Mouse (Mus musculus) heart, embryonic 15.5 days (tissue): ENCODE results near the gene Prex1. TPM values are rescaled to one million over a fixed set of nuclear protein-coding genes. Genes with fewer than 3 reads are reported as not detected.

Experiments
- ATAC-seq: fragments of 200-750 bp; cut with Nextera tagmentation; replicated peaks from 2 replicates; pipeline ENCODE4 v1.8.0; 2017; ENCODE audit warnings: low read depth, moderate TSS enrichment; ENCODE audit not compliant: insufficient number of reproducible peaks, insufficient read depth, low FRiP score
- H3K27ac ChIP-seq: fragments of 300-500 bp; sonication (generic); 2 replicates; pipeline ENCODE4 v1.5.1; 2015; ENCODE audit warnings: mild to moderate bottlenecking, inconsistent platforms
- H3K27me3 ChIP-seq: fragments of 300-500 bp; sonication (generic); 2 replicates; pipeline ENCODE4 v1.6.1; 2015; ENCODE audit warnings: inconsistent platforms
- H3K36me3 ChIP-seq: fragments of 300-500 bp; sonication (generic); 2 replicates; pipeline ENCODE4 v1.6.1; 2015; ENCODE audit warnings: mild to moderate bottlenecking, inconsistent platforms
- H3K4me1 ChIP-seq: fragments of 300-500 bp; sonication (generic); replicated peaks from 2 replicates; pipeline ENCODE4 v1.6.1; 2015; ENCODE audit warnings: inconsistent platforms
- H3K4me2 ChIP-seq: fragments of 300-500 bp; sonication (generic); 2 replicates; pipeline ENCODE4 v1.6.1; 2015; ENCODE audit warnings: inconsistent platforms, mild to moderate bottlenecking, moderate library complexity
- H3K4me3 ChIP-seq: fragments of 300-500 bp; sonication (generic); 2 replicates; pipeline ENCODE4 v1.5.1; 2015; ENCODE audit warnings: mild to moderate bottlenecking, inconsistent platforms
- H3K9ac ChIP-seq: fragments of 300-500 bp; sonication (generic); 2 replicates; pipeline ENCODE4 v1.6.1; 2015; ENCODE audit warnings: mild to moderate bottlenecking, inconsistent platforms
- H3K9me3 ChIP-seq: fragments of 300-500 bp; sonication (generic); replicated peaks from 2 replicates; pipeline ENCODE4 v1.6.1; 2016; ENCODE audit warnings: inconsistent platforms
- WGBS: fragments of 180-500 bp; shearing (Covaris S2); methylation state at CpG from one replicate; pipeline ENCODE4 v1.1.7; 2015; ENCODE audit warnings: mixed read lengths; 5-methylcytosine and 5-hydroxymethylcytosine counted together
- polyA plus RNA-seq: library from polyadenylated mRNA; unstranded; fragments of >200 nt; fragmentation: Nextera tagmentation; extraction: Ambion mirVana; gene quantifications from 2 replicates; pipeline ENCODE4 v1.2.1, GENCODE M21; 2015

Gene Prex1
- polyA plus RNA-seq, 1 experiment from 2014 or later, result 6.1 TPM

DNA sequence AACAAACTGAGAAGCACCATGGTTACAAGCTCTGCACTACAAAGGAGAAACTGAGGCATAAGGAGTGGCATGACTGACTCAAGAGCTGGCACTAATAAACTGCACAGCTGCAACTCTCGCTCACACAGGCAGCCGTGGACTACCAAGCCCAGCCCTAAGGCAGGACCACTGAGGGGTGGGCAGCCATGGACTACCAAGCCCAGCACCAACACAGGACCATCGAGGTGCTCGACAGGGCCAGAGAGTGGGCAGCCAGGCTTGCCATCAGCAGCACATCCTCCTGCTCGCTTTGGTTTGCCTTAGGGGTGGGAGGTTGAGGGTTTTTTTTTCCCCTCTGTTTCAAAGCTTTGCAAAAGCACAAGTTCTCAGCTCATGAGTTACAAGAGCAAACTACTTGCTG is 82.4 kb downstream of the Prex1 start:
- H3K9ac ChIP-seq, result no peak overlapping the region
- 0 out of 2 replicates have a peak overlapping the region, but pooled peaks have one; percentile 18 for H3K27ac ChIP-seq
- WGBS, result 86% methylated on average over 5 of the region's 5 CpGs
- no peaks in the 10 kb centered on the region for H3K36me3 ChIP-seq
- no peak overlapping the region for H3K4me2 ChIP-seq
- no peak for ATAC-seq
- H3K27me3 ChIP-seq, result no peaks in the 10 kb centered on the region
- H3K4me3 ChIP-seq, result no peak overlapping the region
- 0 out of 2 replicates have a peak, but pooled peaks cover 8% of the 10 kb centered on the region for H3K4me1 ChIP-seq
- no peaks in the 10 kb centered on the region for H3K9me3 ChIP-seq

DNA sequence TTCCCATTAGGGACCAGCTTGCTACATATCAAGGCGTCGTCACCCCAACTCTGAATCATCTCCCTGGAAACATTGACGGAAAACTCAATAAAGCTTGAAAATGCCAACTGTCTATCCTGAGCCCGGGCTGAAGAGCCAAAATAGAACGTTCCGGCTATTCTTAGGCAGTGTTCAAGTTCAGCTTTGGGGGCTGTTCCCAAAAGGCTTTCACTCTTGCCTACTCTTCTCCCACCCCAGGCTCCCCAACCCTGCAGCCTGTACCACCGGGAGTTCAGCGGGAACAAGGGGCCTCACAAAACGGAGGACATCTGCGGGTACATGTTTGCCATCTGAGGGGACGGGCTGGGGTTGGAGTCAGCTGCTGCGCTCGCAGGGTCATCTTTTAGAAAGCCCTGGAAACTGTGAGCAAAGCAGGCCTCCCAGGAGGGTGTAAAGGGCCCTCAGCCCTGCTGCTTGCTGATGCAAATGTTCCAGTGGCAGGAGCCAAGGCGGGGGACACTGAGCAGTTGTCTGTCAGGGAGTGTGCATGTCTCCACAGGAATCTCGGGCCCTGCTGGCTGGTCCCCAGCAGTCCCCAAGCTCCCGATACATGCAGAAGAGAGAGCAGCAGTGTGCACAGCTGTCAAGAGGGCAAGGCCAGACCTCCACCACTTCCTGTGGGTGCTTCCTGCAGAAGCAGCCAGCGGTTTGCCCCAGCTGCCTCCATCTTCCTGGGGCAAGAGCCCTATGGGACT is 83.5 kb downstream of the Prex1 start:
- Histone ChIP-seq H3K36me3 (no peaks in the 10 kb centered on the region), H3K9me3 (no peaks in the 10 kb centered on the region), H3K9ac (no peak overlapping the region), H3K4me3 (no peak overlapping the region), H3K4me1 (0 out of 2 replicates have a peak, but pooled peaks cover 8% of the 10 kb centered on the region), H3K27ac (peak overlapping the region; percentile 18; the same call in 1 of the 2 replicates), H3K4me2 (no peak overlapping the region), H3K27me3 (no peaks in the 10 kb centered on the region)
- no peak for ATAC-seq
- 80% methylated on average over 17 of the region's 17 CpGs for WGBS

DNA sequence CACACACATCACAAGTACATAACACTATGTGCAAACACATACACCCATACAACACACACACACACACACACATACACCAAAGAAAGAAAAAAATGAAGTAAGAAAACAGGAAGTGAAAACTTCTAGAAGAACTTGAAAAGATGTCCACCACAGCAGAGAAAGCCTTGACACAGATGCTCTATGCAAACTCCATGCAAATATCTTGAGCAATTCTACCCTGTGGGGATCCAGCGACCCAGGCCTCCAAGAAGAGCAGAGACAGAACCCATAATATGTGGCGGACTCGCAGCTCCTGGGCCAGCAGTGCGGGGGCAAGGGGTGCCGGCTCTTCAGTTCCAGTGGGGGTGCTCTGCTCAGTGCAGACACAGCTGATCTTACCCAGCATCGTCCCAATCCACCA is 86.1 kb downstream of the Prex1 start:
- Histone ChIP-seq H3K4me3 (no peak overlapping the region), H3K4me2 (no peak overlapping the region), H3K27me3 (no peaks in the 10 kb centered on the region), H3K36me3 (no peaks in the 10 kb centered on the region), H3K9ac (no peak overlapping the region), H3K4me1 (peaks cover 18% of the 10 kb centered on the region), H3K27ac (no peak overlapping the region), H3K9me3 (no peaks in the 10 kb centered on the region)
- no peak for ATAC-seq
- 79% methylated on average over 6 of the region's 6 CpGs for WGBS

DNA sequence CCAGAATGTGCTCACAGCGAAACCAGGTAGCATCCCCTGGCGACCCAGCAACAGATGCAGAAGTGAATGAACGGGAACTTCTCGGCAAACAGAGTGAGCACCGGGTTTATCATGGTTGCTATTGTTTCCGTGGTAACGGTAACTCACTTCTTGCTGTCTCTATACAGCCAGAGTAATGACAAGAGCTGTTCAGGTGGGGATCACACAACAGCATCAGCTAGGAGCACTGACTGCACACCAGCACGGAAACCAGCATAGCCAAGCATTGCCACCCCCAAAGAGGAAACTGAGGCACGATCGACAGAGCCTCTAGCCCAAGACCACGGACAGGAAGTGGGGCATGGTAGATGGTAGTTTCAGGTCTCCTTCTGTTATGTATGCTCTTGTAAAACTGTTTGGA is 88.4 kb downstream of the Prex1 start:
- Histone ChIP-seq H3K36me3 (no peaks in the 10 kb centered on the region), H3K4me3 (no peak overlapping the region), H3K27me3 (no peaks in the 10 kb centered on the region), H3K4me2 (no peak overlapping the region), H3K9ac (no peak overlapping the region), H3K4me1 (peaks cover 18% of the 10 kb centered on the region), H3K27ac (no peak overlapping the region), H3K9me3 (no peaks in the 10 kb centered on the region)
- WGBS, result 76% methylated on average over 11 of the region's 11 CpGs
- no peak for ATAC-seq

- Histone ChIP-seq H3K27ac (no peak overlapping the region; the same call in 1 of the 2 replicates), H3K36me3 (no peaks in the 10 kb centered on the region), H3K27me3 (no peaks in the 10 kb centered on the region), H3K4me2 (no peak overlapping the region), H3K9me3 (no peaks in the 10 kb centered on the region), H3K9ac (no peak overlapping the region), H3K4me3 (no peak overlapping the region), H3K4me1 (peaks cover 22% of the 10 kb centered on the region)
- WGBS, result 29% methylated on average over 9 of the region's 9 CpGs
- no peak for ATAC-seq
Observed at GRCm38 (mm10) chr2:166623081-166623567, 90.5 kb downstream of the Prex1 start.

- ATAC-seq, result no peak
- peaks cover 22% of the 10 kb centered on the region for H3K4me1 ChIP-seq
- 79% methylated on average over 7 of the region's 7 CpGs for WGBS
Observed at GRCm38 (mm10) chr2:166622590-166622989, 91.0 kb downstream of the Prex1 start.

GRCm38 (mm10) chr2:166622079-166622478 is 91.6 kb downstream of the Prex1 start:
- H3K36me3 ChIP-seq, result no peaks in the 10 kb centered on the region
- H3K27ac ChIP-seq, result no peak overlapping the region
- H3K4me2 ChIP-seq, result no peak overlapping the region
- no peak for ATAC-seq
- no peak overlapping the region for H3K4me3 ChIP-seq
- no peak overlapping the region for H3K9ac ChIP-seq
- 75% methylated on average over 6 of the region's 6 CpGs for WGBS
- H3K4me1 ChIP-seq, result peaks cover 22% of the 10 kb centered on the region
- no peaks in the 10 kb centered on the region for H3K27me3 ChIP-seq
- no peaks in the 10 kb centered on the region for H3K9me3 ChIP-seq

More at GRCm38 (mm10) chr2:166622590-166622989, 91.0 kb downstream of the Prex1 start:
- Histone ChIP-seq H3K36me3 (no peaks in the 10 kb centered on the region), H3K4me2 (no peak overlapping the region), H3K27me3 (no peaks in the 10 kb centered on the region), H3K27ac (no peak overlapping the region), H3K9me3 (no peaks in the 10 kb centered on the region), H3K9ac (no peak overlapping the region), H3K4me3 (no peak overlapping the region)

DNA sequence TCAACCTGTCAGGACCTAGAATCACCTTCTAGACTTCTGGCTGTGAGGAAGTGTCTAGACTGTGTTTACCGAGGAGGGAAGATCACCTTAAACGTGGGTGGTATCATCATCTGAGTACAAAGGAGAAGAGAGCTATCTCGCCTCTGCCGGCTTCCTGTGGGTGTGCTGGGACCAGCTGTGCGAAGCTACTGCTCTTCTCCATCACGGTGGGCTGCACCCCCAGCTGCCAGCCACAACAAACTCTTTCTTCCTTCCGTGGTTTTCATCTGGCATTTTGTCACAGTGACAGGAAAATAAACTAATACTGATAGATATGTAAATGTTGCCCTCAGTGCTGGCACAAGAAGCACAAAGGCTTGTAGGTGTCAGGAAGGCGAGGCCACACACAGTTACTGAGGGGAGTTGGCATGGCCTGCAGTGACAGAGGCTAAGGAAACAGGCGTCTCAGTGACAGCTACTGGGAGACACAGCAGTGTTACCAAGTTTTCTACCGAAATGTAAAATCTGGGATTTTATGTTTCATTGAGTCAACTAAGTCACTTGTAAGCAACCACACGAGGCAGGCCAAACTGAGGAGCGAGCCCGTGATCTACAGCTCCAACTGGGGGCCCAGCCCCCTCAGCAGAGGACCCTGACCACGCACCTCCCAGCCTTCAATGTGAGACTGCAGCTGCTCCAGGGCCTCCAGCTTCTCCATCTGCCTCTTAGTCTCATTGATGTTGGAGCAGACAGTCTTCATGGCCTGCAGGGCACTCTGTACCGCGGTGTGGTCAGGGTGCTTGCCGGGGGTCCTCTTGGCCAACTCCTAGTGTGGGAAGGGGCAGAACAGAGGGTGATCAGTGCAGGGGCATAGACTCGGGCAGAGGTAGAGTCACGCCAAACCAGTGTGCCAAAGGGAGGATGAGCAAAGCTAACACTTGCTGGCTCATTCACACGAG is 92.8 kb downstream of the Prex1 start:
- Histone ChIP-seq H3K27ac (no peak overlapping the region), H3K4me2 (no peak overlapping the region), H3K4me1 (peaks cover 22% of the 10 kb centered on the region), H3K4me3 (no peak overlapping the region), H3K36me3 (no peaks in the 10 kb centered on the region), H3K27me3 (no peaks in the 10 kb centered on the region), H3K9me3 (no peaks in the 10 kb centered on the region), H3K9ac (no peak overlapping the region)
- ATAC-seq, result no peak
- WGBS, result 62% methylated on average over 20 of the region's 20 CpGs

- no peak for ATAC-seq
- H3K27ac ChIP-seq, result peak overlapping the region; percentile 36
- H3K4me2 ChIP-seq, result no peak overlapping the region
- no peak overlapping the region for H3K4me3 ChIP-seq
- H3K4me1 ChIP-seq, result peaks cover 28% of the 10 kb centered on the region
- no peaks in the 10 kb centered on the region for H3K9me3 ChIP-seq
- no peaks in the 10 kb centered on the region for H3K36me3 ChIP-seq
- no peak overlapping the region for H3K9ac ChIP-seq
- 46% methylated on average over 10 of the region's 10 CpGs for WGBS
- no peaks in the 10 kb centered on the region for H3K27me3 ChIP-seq
Observed at GRCm38 (mm10) chr2:166619906-166620490, 93.6 kb downstream of the Prex1 start.

GRCm38 (mm10) chr2:166619270-166619669 is 94.4 kb downstream of the Prex1 start:
- Histone ChIP-seq H3K27me3 (no peaks in the 10 kb centered on the region), H3K9me3 (no peaks in the 10 kb centered on the region), H3K36me3 (no peaks in the 10 kb centered on the region), H3K4me3 (no peak overlapping the region), H3K9ac (no peak overlapping the region), H3K4me1 (peaks cover 29% of the 10 kb centered on the region), H3K27ac (no peak overlapping the region), H3K4me2 (no peak overlapping the region)
- ATAC-seq, result no peak
- WGBS, result 57% methylated on average over 5 of the region's 5 CpGs

- Histone ChIP-seq H3K9me3 (no peaks in the 10 kb centered on the region), H3K4me3 (no peak overlapping the region), H3K27ac (no peak overlapping the region), H3K9ac (no peak overlapping the region), H3K4me1 (peaks cover 20% of the 10 kb centered on the region), H3K27me3 (no peaks in the 10 kb centered on the region), H3K36me3 (no peaks in the 10 kb centered on the region), H3K4me2 (no peak overlapping the region)
- 88% methylated on average over 5 of the region's 5 CpGs for WGBS
- no peak for ATAC-seq
Observed at GRCm38 (mm10) chr2:166617706-166618105, 95.9 kb downstream of the Prex1 start.
